In the genomic region with DNA sequence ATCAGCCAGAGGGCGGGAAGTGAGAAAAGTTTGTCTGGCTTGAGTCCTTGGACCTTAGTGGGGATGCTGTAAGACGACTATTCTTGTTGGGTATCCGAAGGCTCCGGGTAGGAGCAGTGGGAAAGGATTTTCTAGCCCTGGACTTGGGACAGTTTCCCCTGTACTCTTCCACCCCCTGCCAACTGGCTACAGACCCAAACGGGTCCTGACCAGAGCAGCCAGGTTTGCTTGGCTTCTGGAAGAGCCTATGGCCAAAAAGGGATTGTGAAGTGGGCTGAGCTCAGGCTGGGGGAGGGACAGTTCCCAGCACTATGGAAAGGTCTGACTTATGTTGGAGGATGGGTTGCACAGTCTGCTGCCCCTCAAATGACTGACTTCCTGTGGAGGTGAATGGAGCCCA, we compare ENCODE assay signal across 17 mouse cellular contexts. TPM values are rescaled to one million over a fixed set of nuclear protein-coding genes. Genes with fewer than 3 reads are reported as not detected.
DNase-seq lines count a peak whose midpoint lies in the region; ATAC-seq lines count a peak whose summit lies in the region.
"Had no signal": no experiment of that assay in that cellular context is flagged by ENCODE, and none has a peak within 500 bp of the region (broad histone marks: within the 10 kb centered on the region; RNA-seq: fewer than 3 reads in every experiment).

No protein-coding gene starts in this region.

- intact Hi-C loops in left cerebral cortex, postnatal 36 days (cut with DNase I) = no loop called here

- peak; percentile 73 for DNase-seq in gastrocnemius, postnatal 25 days
- DNase-seq in gastrocnemius, postnatal 10 days = no peak
- no peak for DNase-seq in lung, postnatal 25 days (ENCODE audit: low spot score)
- no peak for DNase-seq in thymus, postnatal 0 days (ENCODE audit: low spot score)
- DNase-seq in left cerebral cortex, postnatal 36 days (ENCODE audit: low spot score in 2 of 2) = no peak
- DNase-seq: cerebellum, adult 2 months; layer of hippocampus, adult 9-11 months; right cerebral cortex, postnatal 4 days; thymus, postnatal 25 days had no signal

- 55% methylated on average over 5 of the region's 5 CpGs for WGBS in lung, embryonic 15.5 days
- WGBS in heart, embryonic 13.5 days = 26% methylated on average over 5 of the region's 5 CpGs

- H3K4me1 ChIP-seq in lung, embryonic 15.5 days = peaks cover 34% of the 10 kb centered on the region
- peaks cover 70% of the 10 kb centered on the region for H3K4me1 ChIP-seq in heart, embryonic 13.5 days
- H3K4me1 ChIP-seq: forebrain, embryonic 12.5 days had no signal

- no peak for ATAC-seq in lung, embryonic 15.5 days (ENCODE audit: borderline replicate concordance, extremely low read depth, low FRiP score, low TSS enrichment)
- ATAC-seq in heart, embryonic 13.5 days (ENCODE audit: extremely low read depth, insufficient number of reproducible peaks, low FRiP score, low TSS enrichment) = no peak

- H3K9me3 ChIP-seq in lung, embryonic 15.5 days = no peaks in the 10 kb centered on the region
- no peaks in the 10 kb centered on the region for H3K9me3 ChIP-seq in heart, embryonic 13.5 days
- H3K9me3 ChIP-seq: forebrain, embryonic 12.5 days; kidney, embryonic 15.5 days; limb, embryonic 12.5 days; stomach, embryonic 15.5 days had no signal

- H3K36me3 ChIP-seq in lung, embryonic 15.5 days = no peaks in the 10 kb centered on the region
- peaks cover 26% of the 10 kb centered on the region for H3K36me3 ChIP-seq in heart, embryonic 13.5 days
- H3K36me3 ChIP-seq: embryonic facial prominence, embryonic 12.5 days; forebrain, embryonic 12.5 days; kidney, embryonic 15.5 days; limb, embryonic 12.5 days; stomach, embryonic 15.5 days had no signal

- H3K4me2 ChIP-seq in lung, embryonic 15.5 days = no peak overlapping the region
- H3K4me2 ChIP-seq in heart, embryonic 13.5 days = peak overlapping the region; percentile 65
- H3K4me2 ChIP-seq: embryonic facial prominence, embryonic 12.5 days; forebrain, embryonic 12.5 days; kidney, embryonic 15.5 days; limb, embryonic 12.5 days; stomach, embryonic 15.5 days had no signal

- H3K27me3 ChIP-seq in lung, embryonic 15.5 days = no peaks in the 10 kb centered on the region
- no peaks in the 10 kb centered on the region for H3K27me3 ChIP-seq in heart, embryonic 13.5 days (replicated peaks)
- H3K27me3 ChIP-seq: embryonic facial prominence, embryonic 12.5 days; forebrain, embryonic 12.5 days; kidney, embryonic 15.5 days; stomach, embryonic 15.5 days had no signal

- H3K4me3 ChIP-seq in lung, embryonic 15.5 days = no peak overlapping the region
- H3K4me3 ChIP-seq in heart, embryonic 13.5 days = peak overlapping the region; percentile 59
- H3K4me3 ChIP-seq: embryonic facial prominence, embryonic 12.5 days; forebrain, embryonic 12.5 days; kidney, embryonic 15.5 days; limb, embryonic 12.5 days; stomach, embryonic 15.5 days had no signal

- H3K9ac ChIP-seq in lung, embryonic 15.5 days = no peak overlapping the region
- peak overlapping the region; percentile 89 for H3K9ac ChIP-seq in heart, embryonic 13.5 days
- H3K9ac ChIP-seq: embryonic facial prominence, embryonic 12.5 days; forebrain, embryonic 12.5 days; kidney, embryonic 15.5 days; limb, embryonic 12.5 days; stomach, embryonic 15.5 days had no signal

- H3K27ac ChIP-seq in lung, embryonic 15.5 days = 0 out of 2 replicates have a peak overlapping the region, but pooled peaks have one; percentile 8
- H3K27ac ChIP-seq in heart, embryonic 13.5 days (replicated peaks) = peak overlapping the region; percentile 97
- H3K27ac ChIP-seq: embryonic facial prominence, embryonic 12.5 days; forebrain, embryonic 12.5 days; kidney, embryonic 15.5 days; limb, embryonic 12.5 days; stomach, embryonic 15.5 days had no signal

RNA-seq across cellular contexts. Expression of a gene that starts 2.0 kb away (rescaled TPM):
- 100 to 1,000 TPM; 213 to 256 TPM for total RNA-seq in gastrocnemius, postnatal 25 days (2021)
- 100 to 1,000 TPM; 104 to 110 TPM for total RNA-seq in gastrocnemius, postnatal 10 days (2021)
- 0.84 and 1.2 TPM in 2 replicates for polyA plus RNA-seq in lung, embryonic 15.5 days (2015; fragmentation: Nextera tagmentation; extraction: Ambion mirVana)
- polyA plus RNA-seq in heart, embryonic 13.5 days (2015; fragmentation: Nextera tagmentation; extraction: Ambion mirVana) = 21.4 and 23.5 TPM in 2 replicates
- 0.33 and 0.47 TPM in 2 replicates for polyA plus RNA-seq in thymus, postnatal 0 days (2015; fragmentation: Nextera tagmentation; extraction: Ambion mirVana)
- under 1 TPM; 0.22 to 0.68 TPM for total RNA-seq in left cerebral cortex, postnatal 36 days (2021)

RNA-seq across cellular contexts. Expression of a gene that starts 55.2 kb away (rescaled TPM):
- total RNA-seq in gastrocnemius, postnatal 25 days (2021) = under 1 TPM; 0.19 to 0.20 TPM
- total RNA-seq in gastrocnemius, postnatal 10 days (2021) = under 1 TPM; 0.28 to 0.34 TPM
- polyA plus RNA-seq in lung, embryonic 15.5 days (2015; fragmentation: Nextera tagmentation; extraction: Ambion mirVana) = 0.10 TPM in 1 of 2 replicates, not detected in the other
- 0.05 and 0.11 TPM in 2 replicates for polyA plus RNA-seq in heart, embryonic 13.5 days (2015; fragmentation: Nextera tagmentation; extraction: Ambion mirVana)
- 0.24 and 0.49 TPM in 2 replicates for polyA plus RNA-seq in thymus, postnatal 0 days (2015; fragmentation: Nextera tagmentation; extraction: Ambion mirVana)
- total RNA-seq in left cerebral cortex, postnatal 36 days (2021) = under 1 TPM; 0.27 to 0.30 TPM
- polyA plus RNA-seq: embryonic facial prominence, embryonic 12.5 days; forebrain, embryonic 12.5 days; limb, embryonic 12.5 days; lung, embryonic 16.5 days had no signal

Comparison
In these comparisons a context has a peak if more than half of its experiments do, and no peak if none do; other contexts are left out.
1. RNA of a gene that starts 2.0 kb away (total RNA-seq): 213 to 256 TPM in gastrocnemius, postnatal 25 days and 104 to 110 TPM in gastrocnemius, postnatal 10 days; 0.22 to 0.68 TPM in left cerebral cortex, postnatal 36 days; every median in the first group is over 10 times any median in the second.